Mouse (Mus musculus) hindbrain, postnatal 0 days (tissue): ENCODE data around the gene Ppt2. TPM values are rescaled to one million over a fixed set of nuclear protein-coding genes. Genes with fewer than 3 reads are reported as not detected.
A peak's percentile ranks its signal among the peaks of the same experiment; 100 is the strongest.

Source experiments
- ATAC-seq: fragments of 200-750 bp; cut with Nextera tagmentation; 2 replicates; pipeline ENCODE4 v1.8.0; 2017; ENCODE audit warnings: mild to moderate bottlenecking, moderate TSS enrichment, moderate library complexity
- DNase-seq: peaks from one replicate; pipeline ENCODE4 v3.0.0-alpha.2; 2015; ENCODE audit warnings: low spot score
- H3K27ac ChIP-seq: fragments of 300-500 bp; sonication (generic); 2 replicates; pipeline ENCODE4 v1.5.1; 2014; ENCODE audit warnings: mild to moderate bottlenecking
- H3K27me3 ChIP-seq: fragments of 300-500 bp; sonication (generic); 2 replicates; pipeline ENCODE4 v1.6.1; 2014; ENCODE audit warnings: low read length, mixed read lengths; ENCODE audit not compliant: insufficient read depth
- H3K36me3 ChIP-seq: fragments of 300-500 bp; sonication (generic); 2 replicates; pipeline ENCODE4 v1.6.1; 2014; ENCODE audit warnings: low read length, mixed read lengths; ENCODE audit not compliant: insufficient read depth
- H3K4me1 ChIP-seq: fragments of 300-500 bp; sonication (generic); 2 replicates; pipeline ENCODE4 v1.6.1; 2014; ENCODE audit warnings: antibody characterized with exemption, low read length, mixed read lengths; ENCODE audit not compliant: insufficient read depth
- H3K4me2 ChIP-seq: fragments of 300-500 bp; sonication (generic); 2 replicates; pipeline ENCODE4 v1.6.1; 2014; ENCODE audit warnings: low read depth, mild to moderate bottlenecking, low read length, moderate library complexity, mixed read lengths
- H3K4me3 ChIP-seq: fragments of 300-500 bp; sonication (generic); 2 replicates; pipeline ENCODE4 v1.5.1; 2014; ENCODE audit warnings: low read length
- H3K9ac ChIP-seq: fragments of 300-500 bp; sonication (generic); replicated peaks from 2 replicates; pipeline ENCODE4 v1.6.1; 2014; ENCODE audit warnings: mild to moderate bottlenecking, low read length, moderate library complexity, mixed read lengths
- H3K9me3 ChIP-seq: fragments of 300-500 bp; sonication (generic); 2 replicates; pipeline ENCODE4 v1.6.1; 2016; ENCODE audit warnings: low read length, mixed read lengths
- CTCF ChIP-seq: IDR thresholded peaks from 2 replicates; pipeline ENCODE4 v1.5.1; 2016; ENCODE audit warnings: antibody characterized with exemption, control low read depth, low read depth
- WGBS: fragments of 180-500 bp; shearing (Covaris S2); extraction: QIAGEN DNeasy Blood & Tissue Kit; methylation state at CpG from one replicate; pipeline ENCODE4 v1.1.7; 2014; 5-methylcytosine and 5-hydroxymethylcytosine counted together
- polyA plus RNA-seq: library from polyadenylated mRNA; unstranded; fragments of >200 nt; fragmentation: Nextera tagmentation; extraction: Ambion mirVana; gene quantifications from 2 replicates; pipeline ENCODE4 v1.2.1, GENCODE M21; 2015
- total RNA-seq: library from RNA; depleted of rRNA; stranded (reverse); fragments of >200 nt; gene quantifications from 2 replicates; pipeline ENCODE4 v1.2.3, GENCODE M21; 2014

Gene Ppt2
- total and polyA plus RNA-seq, 2 experiments from 2014 or later, result 20.0 to 33.6 TPM

DNA sequence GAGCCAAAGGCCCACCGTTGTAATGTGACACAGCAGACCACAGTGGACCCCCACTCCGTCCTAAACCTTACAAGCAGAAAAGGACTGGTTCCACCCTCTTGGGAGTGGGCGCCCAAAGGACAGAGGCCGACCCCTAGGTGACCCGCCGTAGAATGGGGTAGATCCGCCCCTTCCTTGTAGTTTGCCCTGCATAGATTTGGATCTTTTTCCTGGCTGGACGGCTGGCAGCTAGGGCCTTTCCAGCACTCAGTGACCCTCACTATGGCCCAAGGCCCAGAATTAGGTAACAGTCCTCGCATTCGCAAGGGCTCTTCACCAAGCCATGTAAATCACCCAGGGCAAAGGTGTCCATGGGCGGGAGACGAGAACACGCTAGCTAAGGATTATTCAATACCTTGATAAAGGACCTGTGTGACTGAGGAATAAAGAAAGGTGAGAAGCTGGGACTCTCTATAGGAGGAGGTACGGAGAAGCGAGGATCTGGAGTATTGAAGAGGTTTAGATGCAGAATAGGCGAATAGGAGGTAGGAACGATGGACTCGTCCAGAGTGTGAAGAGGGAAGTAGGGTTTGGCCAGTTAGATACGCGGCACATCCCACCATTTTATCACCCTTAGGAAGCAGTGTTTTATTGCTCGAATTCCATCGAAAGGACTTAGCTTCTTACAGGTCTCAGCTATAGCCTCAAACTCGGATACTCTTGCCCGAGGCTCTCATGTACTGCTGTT is 23.6 kb downstream of the Ppt2 start:
- ATAC-seq, result no peak
- Histone ChIP-seq H3K4me3 (peak overlapping the region; percentile 77), H3K9me3 (no peaks in the 10 kb centered on the region), H3K36me3 (peaks cover 9% of the 10 kb centered on the region; the same call in 1 of the 2 replicates), H3K4me2 (peak overlapping the region; percentile 72), H3K4me1 (peaks cover 24% of the 10 kb centered on the region), H3K27me3 (no peaks in the 10 kb centered on the region), H3K9ac (peak overlapping the region; percentile 92), H3K27ac (peak overlapping the region; percentile 93)
- peak; percentile 18 for DNase-seq
- TF ChIP-seq CTCF, result no peak
- WGBS, result 22% methylated on average over 24 of the region's 24 CpGs

DNA sequence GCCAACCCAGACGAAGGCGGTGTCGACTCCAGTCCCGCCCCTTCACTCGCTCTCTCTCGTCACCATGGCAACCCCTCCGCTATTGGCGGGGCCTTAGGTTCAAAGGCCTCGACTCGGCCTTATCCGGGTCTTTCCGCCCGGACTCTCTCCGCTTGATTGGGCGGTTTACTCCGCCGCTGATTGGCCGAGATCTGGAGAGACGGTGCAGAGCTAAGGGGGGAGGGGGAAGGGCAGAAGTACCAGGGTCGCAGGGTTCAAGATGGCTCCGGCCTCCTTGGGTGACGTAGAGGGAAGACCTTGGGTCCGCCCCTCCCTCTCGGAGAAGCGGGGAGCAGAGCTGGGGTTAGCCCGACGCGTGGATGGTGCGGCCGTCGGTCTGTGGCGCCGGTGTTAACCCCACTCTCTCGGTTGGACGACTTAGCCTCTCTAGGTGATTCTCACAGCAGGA is 24.2 kb downstream of the Ppt2 start, which contains the start of gene Agpat1:
Agpat1 (plus strand) TSS at position 202 of the 448 bp plus-strand sequence.
- Histone ChIP-seq H3K9me3 (no peaks in the 10 kb centered on the region), H3K27ac (peak within 1 kb of the TSS; percentile 93), H3K4me2 (peak within 1 kb of the TSS; percentile 78), H3K36me3 (peaks cover 9% of the 10 kb centered on the region; the same call in 1 of the 2 replicates), H3K27me3 (no peaks in the 10 kb centered on the region), H3K4me3 (peak within 1 kb of the TSS; percentile 77), H3K9ac (peak within 1 kb of the TSS; percentile 92), H3K4me1 (peaks cover 24% of the 10 kb centered on the region)
- no peak for TF ChIP-seq CTCF
- under 1% methylated on average over 35 of the region's 35 CpGs for WGBS
- ATAC-seq, result peak; percentile 92
- DNase-seq, result peak; percentile 100

DNA sequence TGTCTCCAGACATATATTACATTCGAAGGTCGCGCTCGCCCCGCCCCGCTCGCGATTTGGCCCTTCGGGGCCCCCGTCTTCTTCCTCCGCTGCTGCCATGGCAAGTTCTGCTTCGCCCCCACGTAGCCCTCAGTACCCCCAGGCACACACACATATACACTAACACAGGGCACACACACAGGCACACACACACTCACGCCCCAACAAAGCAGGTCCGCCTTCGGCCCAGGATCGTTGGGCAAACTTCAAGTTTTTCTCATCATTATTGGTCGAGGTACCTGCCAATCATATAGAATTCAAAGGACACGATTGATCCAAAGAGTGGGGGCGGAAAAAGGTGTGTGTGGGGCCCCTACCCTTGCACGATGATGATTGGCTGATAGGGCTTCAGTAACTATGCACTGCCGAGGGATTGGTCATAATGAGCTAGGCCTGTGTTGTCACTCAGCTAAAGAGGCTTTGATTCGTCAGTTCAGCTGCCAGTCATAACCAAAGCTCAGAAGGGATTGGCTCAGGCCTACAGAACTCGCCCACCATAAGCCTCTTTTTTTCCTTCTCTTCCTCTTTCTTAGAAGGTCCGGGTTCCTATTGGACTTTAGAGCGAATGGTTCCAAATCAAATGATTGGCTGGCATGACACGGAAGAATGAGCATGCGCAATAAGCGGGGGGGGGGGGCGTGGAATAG is 24.8 kb downstream of the Ppt2 start, which contains the start of gene Rnf5:
Rnf5 (minus strand) TSS at position 316 of the 686 bp plus-strand sequence.
- Histone ChIP-seq H3K4me2 (peak within 1 kb of the TSS; percentile 78), H3K9ac (peak within 1 kb of the TSS; percentile 92), H3K27ac (peak within 1 kb of the TSS; percentile 93), H3K9me3 (no peaks in the 10 kb centered on the region), H3K36me3 (peaks cover 9% of the 10 kb centered on the region; the same call in 1 of the 2 replicates), H3K27me3 (no peaks in the 10 kb centered on the region), H3K4me3 (peak within 1 kb of the TSS; percentile 77), H3K4me1 (peaks cover 24% of the 10 kb centered on the region)
- DNase-seq (peak; percentile 100), ATAC-seq (peak; percentile 95)
- TF ChIP-seq CTCF, result no peak
- WGBS, result under 1% methylated on average over 30 of the region's 30 CpGs

DNA sequence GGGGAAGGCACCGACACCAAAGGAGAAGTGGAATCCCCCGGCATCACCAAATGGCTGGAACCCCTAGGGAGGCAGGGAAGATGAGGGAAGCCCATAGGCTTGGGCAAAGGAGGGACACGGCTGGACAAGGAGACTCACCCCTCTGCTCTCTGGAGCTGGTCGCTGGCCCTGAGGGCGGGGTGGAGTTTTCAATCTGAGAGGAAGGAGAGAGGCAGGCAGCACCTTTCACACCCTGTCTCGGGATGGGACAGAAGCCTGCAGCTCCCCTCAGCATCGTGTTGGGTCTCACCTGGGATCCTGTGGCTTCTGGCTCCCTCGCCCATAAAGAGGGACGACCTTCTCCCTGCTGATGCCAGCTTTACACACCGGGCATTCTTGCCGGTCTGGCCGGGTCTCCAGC is 26.5 kb downstream of the Ppt2 start:
- TF ChIP-seq CTCF, result no peak
- H3K9me3 ChIP-seq, result no peaks in the 10 kb centered on the region
- no peak overlapping the region; the same call in 1 of the 2 replicates for H3K9ac ChIP-seq
- peak overlapping the region; percentile 78; the same call in 1 of the 2 replicates for H3K4me2 ChIP-seq
- H3K4me3 ChIP-seq, result no peak overlapping the region
- H3K36me3 ChIP-seq, result peaks cover 9% of the 10 kb centered on the region; the same call in 1 of the 2 replicates
- no peaks in the 10 kb centered on the region for H3K27me3 ChIP-seq
- H3K27ac ChIP-seq, result no peak overlapping the region
- WGBS, result 89% methylated on average over 12 of the region's 12 CpGs
- DNase-seq (no peak), ATAC-seq (no peak)
- peaks cover 21% of the 10 kb centered on the region for H3K4me1 ChIP-seq

DNA sequence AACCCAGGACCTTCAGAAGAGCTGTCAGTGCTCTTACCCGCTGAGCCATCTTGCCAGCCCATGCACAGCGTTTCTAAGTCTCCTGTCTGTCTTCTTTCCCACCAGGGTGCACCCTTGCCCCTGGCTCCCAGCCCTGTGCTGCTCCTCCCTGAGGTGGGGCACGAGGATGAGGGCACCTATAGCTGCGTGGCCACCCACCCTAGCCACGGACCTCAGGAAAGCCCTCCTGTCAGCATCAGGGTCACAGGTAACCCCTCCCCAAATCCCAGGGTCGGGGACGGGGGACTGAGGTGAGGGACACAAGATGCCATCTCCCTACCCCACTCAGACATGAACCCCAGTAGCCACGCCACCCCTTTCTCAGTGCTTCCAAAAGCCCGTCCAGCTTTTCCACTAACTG is 28.4 kb downstream of the Ppt2 start:
- Histone ChIP-seq H3K4me2 (no peak overlapping the region), H3K9me3 (no peaks in the 10 kb centered on the region), H3K36me3 (peaks cover 27% of the 10 kb centered on the region; the same call in 1 of the 2 replicates), H3K4me1 (peaks cover 14% of the 10 kb centered on the region), H3K27me3 (no peaks in the 10 kb centered on the region), H3K4me3 (no peak overlapping the region), H3K9ac (no peak overlapping the region), H3K27ac (no peak overlapping the region)
- no peak for TF ChIP-seq CTCF
- no peak for DNase-seq
- ATAC-seq, result no peak
- 69% methylated on average over 9 of the region's 9 CpGs for WGBS

DNA sequence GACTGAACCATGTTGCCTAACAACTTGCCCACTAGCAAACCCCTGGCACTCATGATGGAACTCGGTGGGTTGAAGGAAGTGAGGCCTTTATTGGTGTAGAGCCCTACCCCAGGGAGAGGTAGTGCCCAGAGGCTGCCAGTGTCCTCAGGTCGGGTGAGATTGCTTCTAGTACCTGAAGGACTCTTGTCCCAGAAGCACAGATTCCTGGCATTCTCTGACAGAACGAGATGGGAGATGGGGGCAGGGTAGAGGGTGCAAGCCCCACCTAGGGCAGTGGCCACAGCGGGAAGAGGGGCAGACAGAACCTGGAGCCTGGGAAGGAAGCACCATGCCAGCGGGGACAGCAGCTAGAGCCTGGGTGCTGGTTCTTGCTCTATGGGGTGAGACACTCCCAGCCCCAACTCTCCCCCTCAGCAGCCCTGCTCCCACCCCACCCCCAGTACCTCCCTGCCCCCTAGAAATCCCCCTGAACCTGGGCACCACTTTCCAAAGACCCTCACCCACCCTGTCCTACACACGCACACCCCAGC is 30.7 kb downstream of the Ppt2 start, which contains the start of gene Ager:
Ager (plus strand) TSS at position 297 of the 530 bp plus-strand sequence.
- no peak for TF ChIP-seq CTCF
- Histone ChIP-seq H3K4me3 (no peak within 1 kb of the TSS), H3K9me3 (no peaks in the 10 kb centered on the region), H3K9ac (no peak within 1 kb of the TSS), H3K27me3 (no peaks in the 10 kb centered on the region), H3K36me3 (peaks cover 32% of the 10 kb centered on the region; the same call in 1 of the 2 replicates), H3K4me2 (no peak within 1 kb of the TSS), H3K27ac (no peak within 1 kb of the TSS), H3K4me1 (peaks cover 19% of the 10 kb centered on the region; the same call in 1 of the 2 replicates)
- ATAC-seq, result no peak
- WGBS, result 30% methylated on average over 6 of the region's 6 CpGs
- no peak for DNase-seq
